Mouse (Mus musculus): ENCODE measurements around the gene Lrrc26. TPM values are rescaled to one million over a fixed set of nuclear protein-coding genes. Genes with fewer than 3 reads are reported as not detected.
A peak's percentile ranks its signal among the peaks of the same experiment; 100 is the strongest.

The Lrrc26 gene
- polyA plus RNA-seq, 1 experiment from 2014 or later, result 2.5 TPM

DNA sequence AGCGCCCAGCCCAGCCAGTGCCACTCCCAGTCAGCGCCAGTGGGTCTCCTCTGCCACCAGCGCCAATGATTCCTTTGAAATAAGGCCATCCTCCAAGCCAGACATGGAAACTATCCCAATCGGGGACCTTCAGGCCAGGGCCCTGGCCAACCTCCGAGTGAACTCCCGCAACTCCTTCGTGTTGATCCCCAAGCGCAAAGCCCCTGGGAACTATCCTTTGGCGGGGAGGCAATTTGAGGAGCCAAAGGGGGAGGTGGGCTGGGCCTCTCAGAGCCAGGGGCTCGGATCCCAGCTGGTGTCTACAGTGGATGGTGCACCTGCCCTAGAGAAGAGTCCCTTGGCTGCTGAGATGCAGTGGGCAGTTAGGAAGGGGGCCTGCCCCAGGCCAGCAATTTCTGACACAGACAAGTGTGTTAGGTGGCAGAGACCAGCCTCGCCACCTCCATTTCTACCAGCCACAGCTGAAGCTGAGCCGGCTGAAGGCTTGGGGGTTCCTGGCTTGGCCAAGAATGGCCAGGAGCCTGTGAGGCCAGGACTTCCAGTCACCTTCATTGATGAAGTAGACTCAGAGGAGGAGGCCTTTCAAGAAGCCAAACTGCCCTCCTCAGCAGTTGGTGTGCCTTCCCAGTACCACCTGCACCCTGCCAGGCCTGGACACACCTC is 26.0 kb upstream of the Lrrc26 start:
- Histone ChIP-seq H3K36me3 (ENCODE audit: control insufficient read depth, insufficient read depth, low read length) (no peaks in the 10 kb centered on the region), H3K9me3 (ENCODE audit: control insufficient read depth, low read length) (no peaks in the 10 kb centered on the region), H3K9ac (ENCODE audit: low read depth, low read length) (peak overlapping the region; percentile 87), H3K27me3 (replicated peaks; ENCODE audit: control insufficient read depth, insufficient read depth, low read length) (peaks cover 5% of the 10 kb centered on the region; the same call in 1 of the 2 replicates), H3K27ac (ENCODE audit: low read length) (peak overlapping the region; percentile 96), H3K4me1 (ENCODE audit: control insufficient read depth, insufficient read depth, low read length) (peaks cover 41% of the 10 kb centered on the region), H3K4me2 (ENCODE audit: low read depth, low read length) (peak overlapping the region; percentile 96), H3K4me3 (ENCODE audit: low read length) (peak overlapping the region; percentile 93)
- 23% methylated on average over 12 of the region's 12 CpGs for WGBS
- no peak for ATAC-seq

DNA sequence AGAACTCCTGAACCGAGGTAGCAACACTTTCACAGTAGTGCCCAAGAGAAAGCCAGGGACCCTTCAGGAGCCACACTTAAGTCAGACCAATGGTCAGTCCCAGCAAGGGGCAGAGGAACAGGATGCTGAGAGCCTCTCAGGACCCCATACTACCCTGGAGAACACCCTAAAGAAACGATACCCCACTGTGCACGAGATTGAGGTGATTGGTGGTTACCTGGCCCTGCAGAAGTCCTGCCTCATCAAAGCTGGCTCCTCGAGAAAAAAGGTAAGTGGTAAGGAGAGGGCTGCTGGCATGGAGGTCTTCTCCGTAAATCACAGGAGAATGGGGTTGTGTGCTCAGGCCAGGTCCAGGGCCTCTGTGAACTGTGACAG is 25.4 kb upstream of the Lrrc26 start:
- peaks cover 1% of the 10 kb centered on the region for H3K36me3 ChIP-seq (ENCODE audit: control insufficient read depth, insufficient read depth, low read length)
- peak overlapping the region; percentile 93 for H3K4me3 ChIP-seq (ENCODE audit: low read length)
- H3K27ac ChIP-seq (ENCODE audit: low read length), result peak overlapping the region; percentile 96
- H3K4me2 ChIP-seq (ENCODE audit: low read depth, low read length), result peak overlapping the region; percentile 96
- H3K9ac ChIP-seq (ENCODE audit: low read depth, low read length), result peak overlapping the region; percentile 87
- 76% methylated on average over 5 of the region's 5 CpGs for WGBS
- H3K27me3 ChIP-seq (replicated peaks; ENCODE audit: control insufficient read depth, insufficient read depth, low read length), result peaks cover 5% of the 10 kb centered on the region; the same call in 1 of the 2 replicates
- ATAC-seq, result no peak
- H3K9me3 ChIP-seq (ENCODE audit: control insufficient read depth, low read length), result no peaks in the 10 kb centered on the region
- H3K4me1 ChIP-seq (ENCODE audit: control insufficient read depth, insufficient read depth, low read length), result peaks cover 41% of the 10 kb centered on the region

DNA sequence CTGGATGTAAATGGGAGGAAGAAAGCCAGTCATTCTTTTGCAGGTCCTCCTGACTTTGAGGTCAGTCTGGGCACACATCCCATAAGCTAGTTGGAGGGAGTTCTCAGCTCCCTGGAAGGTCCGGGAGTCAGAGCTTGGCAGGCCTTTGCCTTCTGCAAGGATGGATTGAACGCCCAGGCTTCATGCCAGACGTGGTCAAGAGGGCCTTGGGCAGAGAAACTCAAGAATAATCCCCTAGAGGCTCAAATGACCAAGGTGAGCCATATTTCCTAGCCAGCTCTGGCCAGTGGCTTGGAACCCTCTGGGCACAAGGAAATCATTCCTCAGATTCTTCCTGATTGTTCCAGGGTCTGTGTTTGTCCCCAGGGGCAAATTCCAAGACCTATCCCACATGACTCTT is 24.9 kb upstream of the Lrrc26 start:
- H3K4me1 ChIP-seq (ENCODE audit: control insufficient read depth, insufficient read depth, low read length), result peaks cover 41% of the 10 kb centered on the region
- no peaks in the 10 kb centered on the region for H3K9me3 ChIP-seq (ENCODE audit: control insufficient read depth, low read length)
- H3K27ac ChIP-seq (ENCODE audit: low read length), result peak overlapping the region; percentile 96
- peak overlapping the region; percentile 93 for H3K4me3 ChIP-seq (ENCODE audit: low read length)
- peaks cover 5% of the 10 kb centered on the region; the same call in 1 of the 2 replicates for H3K27me3 ChIP-seq (replicated peaks; ENCODE audit: control insufficient read depth, insufficient read depth, low read length)
- WGBS, result 77% methylated on average over 3 of the region's 3 CpGs
- H3K36me3 ChIP-seq (ENCODE audit: control insufficient read depth, insufficient read depth, low read length), result peaks cover 6% of the 10 kb centered on the region
- peak overlapping the region; percentile 87 for H3K9ac ChIP-seq (ENCODE audit: low read depth, low read length)
- ATAC-seq, result no peak
- peak overlapping the region; percentile 96 for H3K4me2 ChIP-seq (ENCODE audit: low read depth, low read length)

DNA sequence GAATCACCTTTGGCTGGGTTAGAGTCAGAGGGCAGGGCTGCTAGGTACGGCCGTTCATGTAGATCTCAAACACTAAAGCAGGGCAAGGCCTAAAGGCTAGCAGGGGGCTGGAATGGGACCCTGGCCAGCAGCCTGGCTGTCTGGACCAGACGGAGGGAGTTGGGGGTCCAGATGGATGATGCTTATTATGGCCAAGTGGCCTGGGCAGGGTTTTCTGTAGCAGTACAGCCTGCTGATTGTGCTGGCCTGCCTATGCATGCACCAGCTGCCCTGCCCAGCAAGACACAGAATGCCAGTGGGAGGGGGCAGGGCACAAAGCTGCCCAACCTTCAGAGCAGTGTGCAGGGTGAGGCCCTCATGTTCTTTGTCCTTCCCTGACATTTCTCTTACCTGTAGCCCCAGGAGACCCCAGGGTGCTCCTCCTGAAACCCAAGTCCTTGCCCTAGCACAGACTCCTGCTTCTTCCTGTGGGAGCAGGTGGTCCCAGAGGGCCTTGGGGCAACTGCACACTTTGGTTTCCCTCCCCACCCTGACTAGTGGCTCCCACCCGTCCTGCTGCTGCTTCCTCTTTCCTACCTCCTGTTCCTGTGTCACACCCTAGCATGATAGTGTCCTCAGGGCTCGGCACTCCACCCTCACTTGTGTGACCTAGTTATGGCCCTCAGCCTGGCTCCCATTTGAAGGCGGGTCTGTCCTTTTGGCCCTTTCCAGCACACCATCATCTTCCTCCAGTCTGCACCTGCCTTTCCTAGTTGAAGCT is 23.6 kb upstream of the Lrrc26 start:
- H3K27ac ChIP-seq (ENCODE audit: low read length), result peak overlapping the region; percentile 96
- H3K9me3 ChIP-seq (ENCODE audit: control insufficient read depth, low read length), result no peaks in the 10 kb centered on the region
- peak; percentile 29 for ATAC-seq
- peak overlapping the region; percentile 96 for H3K4me2 ChIP-seq (ENCODE audit: low read depth, low read length)
- H3K4me3 ChIP-seq (ENCODE audit: low read length), result peak overlapping the region; percentile 93
- H3K27me3 ChIP-seq (replicated peaks; ENCODE audit: control insufficient read depth, insufficient read depth, low read length), result peaks cover 5% of the 10 kb centered on the region; the same call in 1 of the 2 replicates
- WGBS, result 47% methylated on average over 6 of the region's 6 CpGs
- peaks cover 46% of the 10 kb centered on the region for H3K4me1 ChIP-seq (ENCODE audit: control insufficient read depth, insufficient read depth, low read length)
- H3K36me3 ChIP-seq (ENCODE audit: control insufficient read depth, insufficient read depth, low read length), result peaks cover 11% of the 10 kb centered on the region
- peak overlapping the region; percentile 87 for H3K9ac ChIP-seq (ENCODE audit: low read depth, low read length)

DNA sequence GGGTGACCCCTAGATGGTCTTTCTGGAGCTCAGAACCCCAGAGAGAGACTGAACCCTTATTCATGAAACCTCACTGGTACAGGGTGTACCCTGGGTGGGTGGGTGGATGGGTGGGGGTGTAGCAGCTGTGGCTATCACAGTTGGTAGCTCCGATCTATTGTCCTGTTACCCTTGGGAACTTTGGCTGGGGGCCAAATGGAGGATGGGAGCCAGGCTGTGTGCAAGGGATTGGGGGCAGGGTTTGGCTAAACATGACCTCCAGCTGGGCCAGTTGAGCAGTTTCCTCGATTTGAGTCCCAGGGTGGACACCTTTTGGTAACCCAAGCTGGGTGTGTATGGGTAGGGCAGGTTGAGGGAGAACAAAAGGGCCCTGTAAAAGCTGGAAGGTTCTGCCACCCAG is 23.0 kb upstream of the Lrrc26 start:
- Histone ChIP-seq H3K4me2 (ENCODE audit: low read depth, low read length) (peak overlapping the region; percentile 96), H3K9ac (ENCODE audit: low read depth, low read length) (peak overlapping the region; percentile 87), H3K9me3 (ENCODE audit: control insufficient read depth, low read length) (no peaks in the 10 kb centered on the region), H3K36me3 (ENCODE audit: control insufficient read depth, insufficient read depth, low read length) (peaks cover 11% of the 10 kb centered on the region), H3K27me3 (replicated peaks; ENCODE audit: control insufficient read depth, insufficient read depth, low read length) (peaks cover 5% of the 10 kb centered on the region; the same call in 1 of the 2 replicates), H3K4me1 (ENCODE audit: control insufficient read depth, insufficient read depth, low read length) (peaks cover 51% of the 10 kb centered on the region), H3K27ac (ENCODE audit: low read length) (peak overlapping the region; percentile 96), H3K4me3 (ENCODE audit: low read length) (peak overlapping the region; percentile 93)
- ATAC-seq, result 0 out of 2 replicates have a peak, but pooled peaks have one; percentile 2
- 28% methylated on average over 2 of the region's 2 CpGs for WGBS

DNA sequence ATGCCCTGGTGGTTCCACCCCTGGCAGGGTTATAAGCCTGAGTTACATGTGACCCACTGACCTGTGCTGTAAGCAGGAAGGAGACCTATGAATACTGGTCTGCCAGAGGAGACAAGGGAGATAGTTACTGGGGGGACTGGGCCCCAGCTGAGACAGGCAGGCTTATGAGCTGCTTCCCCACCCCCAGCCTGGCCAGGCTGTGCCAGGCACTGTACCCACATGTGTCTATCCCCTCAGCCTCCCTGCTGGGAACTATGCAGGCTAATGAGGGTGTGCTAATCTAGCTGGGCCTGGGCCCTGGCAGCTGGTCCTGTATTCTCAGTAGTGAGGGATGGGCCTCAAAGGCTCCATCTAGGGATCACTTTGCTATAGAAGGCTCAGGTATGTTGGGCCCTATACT is 22.5 kb upstream of the Lrrc26 start:
- peak overlapping the region; percentile 96 for H3K4me2 ChIP-seq (ENCODE audit: low read depth, low read length)
- peak overlapping the region; percentile 93 for H3K4me3 ChIP-seq (ENCODE audit: low read length)
- peaks cover 5% of the 10 kb centered on the region; the same call in 1 of the 2 replicates for H3K27me3 ChIP-seq (replicated peaks; ENCODE audit: control insufficient read depth, insufficient read depth, low read length)
- no peak; the same call in 1 of the 2 replicates for ATAC-seq
- H3K36me3 ChIP-seq (ENCODE audit: control insufficient read depth, insufficient read depth, low read length), result peaks cover 11% of the 10 kb centered on the region
- H3K9me3 ChIP-seq (ENCODE audit: control insufficient read depth, low read length), result no peaks in the 10 kb centered on the region
- H3K4me1 ChIP-seq (ENCODE audit: control insufficient read depth, insufficient read depth, low read length), result peaks cover 51% of the 10 kb centered on the region
- peak overlapping the region; percentile 87 for H3K9ac ChIP-seq (ENCODE audit: low read depth, low read length)
- peak overlapping the region; percentile 96 for H3K27ac ChIP-seq (ENCODE audit: low read length)

DNA sequence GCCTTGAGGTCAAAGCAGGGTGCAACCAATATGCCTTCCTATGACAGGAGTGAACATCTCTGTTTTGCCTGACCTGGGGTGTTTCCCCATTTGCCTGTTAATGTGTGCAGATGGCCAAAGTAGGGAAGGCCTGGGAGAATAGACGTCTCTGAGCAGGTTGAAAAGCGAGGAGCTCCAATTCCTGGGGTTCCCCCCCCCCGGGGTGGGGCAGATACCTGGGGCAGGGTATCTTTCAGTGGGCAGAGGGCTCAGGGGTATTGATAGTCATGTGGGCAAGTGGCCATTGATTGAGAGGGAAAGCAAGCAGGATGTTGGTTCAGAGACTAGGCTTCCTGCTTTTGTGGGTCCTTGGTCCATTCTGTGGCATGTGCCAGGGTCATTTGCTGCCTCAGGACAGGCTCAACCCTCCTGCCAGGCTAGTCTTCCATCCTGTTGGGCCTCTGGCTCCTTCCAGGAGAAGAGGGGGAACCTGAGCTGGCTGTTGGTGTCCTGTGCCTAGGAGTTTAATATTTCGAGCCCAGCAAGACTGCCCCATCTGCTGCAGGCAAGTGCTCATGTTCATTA is 21.9 kb upstream of the Lrrc26 start:
- Histone ChIP-seq H3K27me3 (replicated peaks; ENCODE audit: control insufficient read depth, insufficient read depth, low read length) (peaks cover 5% of the 10 kb centered on the region; the same call in 1 of the 2 replicates), H3K27ac (ENCODE audit: low read length) (peak overlapping the region; percentile 96), H3K9ac (ENCODE audit: low read depth, low read length) (peak overlapping the region; percentile 87; the same call in 1 of the 2 replicates), H3K4me3 (ENCODE audit: low read length) (peak overlapping the region; percentile 93; the same call in 1 of the 2 replicates), H3K4me2 (ENCODE audit: low read depth, low read length) (peak overlapping the region; percentile 96; the same call in 1 of the 2 replicates), H3K9me3 (ENCODE audit: control insufficient read depth, low read length) (no peaks in the 10 kb centered on the region), H3K36me3 (ENCODE audit: control insufficient read depth, insufficient read depth, low read length) (peaks cover 11% of the 10 kb centered on the region), H3K4me1 (ENCODE audit: control insufficient read depth, insufficient read depth, low read length) (peaks cover 52% of the 10 kb centered on the region)
- 78% methylated on average over 4 of the region's 4 CpGs for WGBS
- no peak for ATAC-seq

DNA sequence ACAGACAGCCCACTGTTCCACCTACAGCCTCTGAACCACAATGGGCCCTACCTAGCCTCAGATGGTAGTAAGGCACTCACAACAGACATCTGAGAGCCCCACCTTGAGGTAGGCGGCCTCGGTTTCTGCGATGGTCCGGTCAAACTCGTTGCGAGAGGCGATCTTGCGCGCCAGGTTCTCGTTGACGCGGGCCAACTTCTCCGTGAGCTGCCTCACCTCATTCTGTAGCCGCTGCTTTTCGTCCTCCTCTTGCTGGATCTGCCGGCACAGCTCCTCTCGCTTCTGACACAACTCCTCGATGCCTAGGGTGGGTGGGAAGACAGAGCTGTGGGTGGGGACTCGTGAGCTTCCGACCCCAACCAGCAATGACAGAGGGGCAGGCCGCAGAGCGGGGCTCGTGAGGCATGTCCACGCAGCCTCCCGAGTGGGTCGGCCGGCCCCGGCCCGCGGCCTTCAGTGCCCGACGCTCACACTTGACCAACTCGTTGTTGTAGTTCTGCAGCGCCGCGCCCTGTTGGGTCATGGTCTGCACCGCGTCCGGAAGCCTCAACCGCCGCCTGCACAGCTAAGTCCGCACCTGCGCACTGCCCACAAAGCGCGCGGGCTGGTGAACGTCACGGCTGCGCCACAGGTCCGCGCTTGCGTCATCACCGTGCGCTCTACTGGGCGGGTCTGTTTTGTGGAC is 17.7 kb upstream of the Lrrc26 start, which contains the start of the genes Ssna1 and Anapc2:
TSS of gene Ssna1 (minus strand) at position 612 of the 685 bp plus-strand sequence.
TSS of gene Anapc2 (plus strand) at position 652 of the 685 bp plus-strand sequence.
- under 1% methylated on average over 54 of the region's 55 CpGs for WGBS
- Histone ChIP-seq H3K36me3 (ENCODE audit: control insufficient read depth, insufficient read depth, low read length) (peaks cover 16% of the 10 kb centered on the region), H3K9ac (ENCODE audit: low read depth, low read length) (peak within 1 kb of the TSS; percentile 94), H3K4me2 (ENCODE audit: low read depth, low read length) (peak within 1 kb of the TSS; percentile 91), H3K4me3 (ENCODE audit: low read length) (peak within 1 kb of the TSS; percentile 92), H3K9me3 (ENCODE audit: control insufficient read depth, low read length) (no peaks in the 10 kb centered on the region), H3K27me3 (replicated peaks; ENCODE audit: control insufficient read depth, insufficient read depth, low read length) (no peaks in the 10 kb centered on the region), H3K27ac (ENCODE audit: low read length) (peak within 1 kb of the TSS; percentile 85), H3K4me1 (ENCODE audit: control insufficient read depth, insufficient read depth, low read length) (peaks cover 32% of the 10 kb centered on the region)
- peak; percentile 95 for ATAC-seq

All from intestine, embryonic 16.5 days (tissue).